11 mouse cellular contexts compared by ENCODE assay signal in the genomic region with DNA sequence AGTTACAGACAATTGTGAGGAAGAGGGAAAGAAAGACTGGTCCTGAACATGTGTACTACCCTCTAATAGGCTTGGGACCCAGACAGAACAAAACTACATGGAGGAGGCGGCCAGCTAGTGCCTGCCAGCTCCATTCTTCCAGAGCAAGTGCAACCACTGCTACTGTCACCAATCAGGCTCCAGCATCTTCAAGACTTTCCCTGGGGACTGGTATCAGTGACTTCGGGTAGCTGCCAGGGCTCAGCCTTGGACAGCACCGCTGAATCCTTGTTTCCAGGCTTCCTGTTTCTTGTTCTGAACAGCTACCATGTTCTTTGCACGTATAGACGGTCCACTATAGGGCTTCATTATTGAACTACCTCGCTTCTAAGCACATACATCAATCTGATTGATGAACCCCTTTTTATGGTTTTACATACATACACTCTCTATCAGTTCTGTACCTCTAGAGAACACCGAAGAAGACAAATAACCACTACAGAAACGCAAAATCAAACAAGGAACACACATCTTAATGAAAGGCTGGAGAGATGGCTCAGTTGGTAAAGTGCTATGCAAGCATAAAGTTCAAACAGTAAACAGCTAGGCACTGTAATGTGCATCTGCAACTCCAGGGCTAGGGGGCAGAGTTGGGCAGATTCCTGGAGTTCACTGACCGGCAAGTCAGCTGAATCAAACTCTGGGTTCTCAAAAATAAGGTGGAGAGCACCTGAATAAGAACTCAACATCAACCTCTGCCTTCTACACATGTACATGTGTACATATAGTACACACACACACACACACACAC. TPM values are rescaled to one million over a fixed set of nuclear protein-coding genes. Genes with fewer than 3 reads are reported as not detected.
DNase-seq lines count a peak whose midpoint lies in the region.
"Had no signal": no experiment of that assay in that cellular context is flagged by ENCODE, and none has a peak within 500 bp of the region (broad histone marks: within the 10 kb centered on the region; RNA-seq: fewer than 3 reads in every experiment).

No protein-coding gene starts in this region.

- no peak overlapping the region for H3K27ac ChIP-seq in heart, embryonic 10.5 days
- H3K27ac ChIP-seq: heart, embryonic 15.5 days; neural tube, embryonic 12.5 days had no signal

- WGBS in heart, embryonic 10.5 days, result 80% methylated on average over 9 of the region's 9 CpGs

- H3K4me1 ChIP-seq in heart, embryonic 10.5 days, result no peaks in the 10 kb centered on the region
- H3K4me1 ChIP-seq: neural tube, embryonic 12.5 days had no signal

- H3K9me3 ChIP-seq in heart, embryonic 10.5 days, result no peaks in the 10 kb centered on the region
- H3K9me3 ChIP-seq: heart, embryonic 15.5 days; neural tube, embryonic 12.5 days had no signal

- intact Hi-C loops in heart, postnatal 14 days (cut with DNase I), result loop anchor here (5.0 kb wide), 1 partner anchor 36 kb away; the partner anchor contains the start of gene Cpd

- H3K27me3 ChIP-seq in heart, embryonic 10.5 days (ENCODE audit: insufficient read depth, poor library complexity, severe bottlenecking), result no peaks in the 10 kb centered on the region
- H3K27me3 ChIP-seq: heart, embryonic 15.5 days; neural tube, embryonic 12.5 days had no signal

- peak; percentile 26 to 51 for DNase-seq in heart, postnatal 14 days
- no peak for DNase-seq in heart, embryonic 10.5 days (ENCODE audit: low spot score)
- DNase-seq in testis, postnatal 10 days (ENCODE audit: low spot score), result peak; percentile 50
- DNase-seq in testis, postnatal 14 days (ENCODE audit: low spot score), result no peak
- peak; percentile 43 to 54 for DNase-seq in kidney, adult 8-10 months
- DNase-seq in skeletal muscle tissue, adult 2 months (ENCODE audit: low read depth, low spot score), result peak; percentile 50
- no peak for DNase-seq in layer of hippocampus, adult 9-11 months
- DNase-seq in frontal cortex, postnatal 14 days (ENCODE audit: low spot score in 2 of 2), result no peak
- DNase-seq: cerebellum, adult 11 months had no signal

- H3K4me3 ChIP-seq in heart, embryonic 10.5 days, result no peak overlapping the region
- H3K4me3 ChIP-seq: heart, embryonic 15.5 days; neural tube, embryonic 12.5 days had no signal

- H3K36me3 ChIP-seq in heart, embryonic 10.5 days, result peaks cover 56% of the 10 kb centered on the region

RNA-seq across cellular contexts. Expression of gene Cpd, which starts 35.9 kb away (rescaled TPM):
- 10 to 100 TPM; 51.4 to 58.7 TPM for total RNA-seq in heart, postnatal 14 days (2021)
- polyA plus RNA-seq in heart, embryonic 10.5 days (2016; fragmentation: Nextera tagmentation; extraction: Ambion mirVana), result 11.6 and 14.1 TPM in 2 replicates

RNA-seq across cellular contexts. Expression of gene Gosr1, which starts 47.5 kb away (rescaled TPM):
- 10 to 100 TPM; 28.1 to 33.8 TPM for total RNA-seq in heart, postnatal 14 days (2021)
- 20.9 and 26.5 TPM in 2 replicates for polyA plus RNA-seq in heart, embryonic 10.5 days (2016; fragmentation: Nextera tagmentation; extraction: Ambion mirVana)

Comparison
In these comparisons a context has a peak if more than half of its experiments do, and no peak if none do; other contexts are left out.
1. DNase-seq: peak in heart, postnatal 14 days (2 of 2), testis, postnatal 10 days (single experiment), kidney, adult 8-10 months (2 of 2) and skeletal muscle tissue, adult 2 months (single experiment); none in heart, embryonic 10.5 days (single experiment), testis, postnatal 14 days (single experiment), layer of hippocampus, adult 9-11 months (single experiment) and frontal cortex, postnatal 14 days (0 of 2).